Mouse (Mus musculus) ES-Bruce4 (cell line): ENCODE measurements around the gene Banp. TPM values are rescaled to one million over a fixed set of nuclear protein-coding genes. Genes with fewer than 3 reads are reported as not detected.

Source experiments
- H3K27ac ChIP-seq: 2 replicates; pipeline ENCODE4 v1.5.1; 2012; ENCODE audit warnings: low read length, inconsistent platforms; ENCODE audit not compliant: insufficient read depth
- H3K27me3 ChIP-seq: 2 replicates; pipeline ENCODE4 v1.6.1; 2012; ENCODE audit warnings: mild to moderate bottlenecking, low read length, inconsistent platforms; ENCODE audit not compliant: control insufficient read depth, poor library complexity, insufficient read depth, severe bottlenecking
- H3K36me3 ChIP-seq: 2 replicates; pipeline ENCODE4 v1.6.1; 2012; ENCODE audit warnings: inconsistent platforms, mild to moderate bottlenecking, low read length, moderate library complexity; ENCODE audit not compliant: control insufficient read depth, poor library complexity, insufficient read depth, severe bottlenecking
- H3K4me1 ChIP-seq: one replicate; pipeline ENCODE4 v1.8.1; 2011; ENCODE audit warnings: low read length; ENCODE audit not compliant: control insufficient read depth, insufficient read depth
- H3K4me3 ChIP-seq: 2 replicates; pipeline ENCODE4 v1.5.1; 2011; ENCODE audit warnings: low read depth, mild to moderate bottlenecking, low read length
- H3K9ac ChIP-seq: 2 replicates; pipeline ENCODE4 v1.6.1; 2012; ENCODE audit warnings: low read depth, mild to moderate bottlenecking, inconsistent platforms; ENCODE audit not compliant: poor library complexity, severe bottlenecking
- H3K9me3 ChIP-seq: replicated peaks from 2 replicates; pipeline ENCODE4 v1.6.1; 2012; ENCODE audit warnings: mild to moderate bottlenecking, low read length, inconsistent platforms; ENCODE audit not compliant: control insufficient read depth, poor library complexity, insufficient read depth, severe bottlenecking
- CTCF ChIP-seq: IDR thresholded peaks from one replicate; pipeline ENCODE4 v1.8.1; 2011; ENCODE audit warnings: low read depth, low read length
- EP300 ChIP-seq: IDR thresholded peaks from 2 replicates; pipeline ENCODE4 v1.6.1; 2011; ENCODE audit warnings: low read depth, low read length; ENCODE audit not compliant: insufficient read depth
- POLR2A ChIP-seq: IDR thresholded peaks from one replicate; pipeline ENCODE4 v1.8.1; 2011; ENCODE audit warnings: low read length; ENCODE audit not compliant: insufficient read depth
- polyA plus RNA-seq: library from polyadenylated mRNA; stranded (reverse); fragments of >200 nt; gene quantifications from 2 replicates; pipeline ENCODE4 v1.2.4, GENCODE M21; 2011; ENCODE audit warnings: low read depth; ENCODE audit not compliant: missing spikeins, insufficient read depth, insufficient read length

The Banp gene
- polyA plus RNA-seq, 1 experiment, result 47.2 TPM

- H3K27me3 ChIP-seq, result no peaks in the 10 kb centered on the region
- H3K36me3 ChIP-seq, result no peaks in the 10 kb centered on the region
- TF ChIP-seq EP300, result no peak
- no peak for TF ChIP-seq POLR2A
- TF ChIP-seq CTCF, result no peak
- no peak overlapping the region for H3K9ac ChIP-seq
- H3K27ac ChIP-seq, result no peak overlapping the region
- no peaks in the 10 kb centered on the region for H3K9me3 ChIP-seq
- H3K4me1 ChIP-seq, result peaks cover 11% of the 10 kb centered on the region
- H3K4me3 ChIP-seq, result no peak overlapping the region
Observed at GRCm38 (mm10) chr8:121911400-121911799, 38.1 kb upstream of the Banp start.

- Histone ChIP-seq H3K4me1 (peaks cover 11% of the 10 kb centered on the region), H3K4me3 (no peak overlapping the region), H3K27me3 (no peaks in the 10 kb centered on the region), H3K9ac (no peak overlapping the region), H3K9me3 (no peaks in the 10 kb centered on the region), H3K36me3 (no peaks in the 10 kb centered on the region), H3K27ac (no peak overlapping the region)
- TF ChIP-seq EP300 (no peak), POLR2A (no peak), CTCF (no peak)
Observed at GRCm38 (mm10) chr8:121911987-121912386, 37.6 kb upstream of the Banp start.

- Histone ChIP-seq H3K27ac (no peak overlapping the region), H3K4me1 (peaks cover 11% of the 10 kb centered on the region), H3K9me3 (no peaks in the 10 kb centered on the region), H3K9ac (no peak overlapping the region), H3K36me3 (no peaks in the 10 kb centered on the region), H3K4me3 (no peak overlapping the region), H3K27me3 (no peaks in the 10 kb centered on the region)
- TF ChIP-seq POLR2A (no peak), CTCF (no peak), EP300 (no peak)
Observed at GRCm38 (mm10) chr8:121912831-121913230, 36.7 kb upstream of the Banp start.

GRCm38 (mm10) chr8:121913378-121913777 is 36.2 kb upstream of the Banp start:
- Histone ChIP-seq H3K4me3 (no peak overlapping the region), H3K9me3 (no peaks in the 10 kb centered on the region), H3K9ac (no peak overlapping the region), H3K4me1 (peaks cover 11% of the 10 kb centered on the region), H3K27me3 (no peaks in the 10 kb centered on the region), H3K27ac (no peak overlapping the region), H3K36me3 (no peaks in the 10 kb centered on the region)
- no peak for TF ChIP-seq CTCF
- TF ChIP-seq POLR2A, result no peak
- TF ChIP-seq EP300, result no peak

- Histone ChIP-seq H3K27ac (no peak overlapping the region; the same call in 1 of the 2 replicates), H3K9me3 (no peaks in the 10 kb centered on the region), H3K27me3 (no peaks in the 10 kb centered on the region), H3K4me3 (no peak overlapping the region), H3K36me3 (no peaks in the 10 kb centered on the region), H3K9ac (no peak overlapping the region), H3K4me1 (peaks cover 6% of the 10 kb centered on the region)
- TF ChIP-seq EP300 (no peak), CTCF (no peak), POLR2A (no peak)
Observed at GRCm38 (mm10) chr8:121919158-121919557, 30.4 kb upstream of the Banp start.

GRCm38 (mm10) chr8:121919731-121920130 is 29.8 kb upstream of the Banp start:
- Histone ChIP-seq H3K36me3 (no peaks in the 10 kb centered on the region), H3K27me3 (no peaks in the 10 kb centered on the region), H3K9me3 (no peaks in the 10 kb centered on the region), H3K4me3 (no peak overlapping the region), H3K4me1 (peaks cover under 1% of the 10 kb centered on the region), H3K27ac (no peak overlapping the region), H3K9ac (no peak overlapping the region)
- no peak for TF ChIP-seq EP300
- TF ChIP-seq CTCF, result no peak
- no peak for TF ChIP-seq POLR2A
